Mouse (Mus musculus): ENCODE measurements around the gene Rpl29.

The Rpl29 gene

DNA sequence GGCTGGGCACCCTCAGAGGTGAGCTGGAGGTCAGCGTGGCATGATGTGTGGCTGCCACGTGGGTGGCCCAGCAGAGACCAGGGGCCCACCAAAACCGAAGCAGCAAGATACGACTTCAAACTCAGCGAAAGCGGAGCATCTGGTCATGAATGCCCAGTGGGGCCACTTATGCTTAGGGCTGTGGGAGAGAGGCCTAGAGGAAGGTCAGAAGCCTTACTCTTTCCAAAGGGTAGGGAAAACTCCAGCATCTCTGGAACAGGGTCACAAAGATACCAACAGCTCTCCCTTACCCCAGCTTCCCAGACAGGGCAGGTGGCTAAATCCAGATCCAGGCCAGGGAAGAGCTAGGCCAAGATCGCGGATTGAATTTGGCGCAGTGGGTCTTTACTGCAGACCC lies 27.9 kb downstream of the Rpl29 start:
- DNase-seq = no peak

DNA sequence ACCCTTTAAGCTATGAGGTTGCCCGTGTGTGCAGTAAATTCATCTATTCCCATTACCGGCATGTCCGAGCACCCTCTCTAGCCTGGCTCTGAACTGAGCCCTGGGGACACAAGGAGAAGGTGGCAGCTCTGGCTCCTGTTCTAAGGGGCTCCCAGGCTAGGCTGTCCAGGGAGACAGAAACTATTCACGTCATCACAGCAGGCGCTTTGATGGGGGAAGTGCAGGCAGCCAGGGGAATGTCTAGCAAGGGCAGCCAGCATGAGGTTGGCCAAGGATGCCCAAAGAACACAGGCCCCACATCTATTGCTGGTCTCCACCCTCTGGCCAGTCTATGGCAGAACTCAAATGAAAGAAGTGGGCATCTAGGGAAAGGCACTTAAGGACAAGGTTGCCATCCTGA lies 28.7 kb downstream of the Rpl29 start:
- no peak for DNase-seq

DNA sequence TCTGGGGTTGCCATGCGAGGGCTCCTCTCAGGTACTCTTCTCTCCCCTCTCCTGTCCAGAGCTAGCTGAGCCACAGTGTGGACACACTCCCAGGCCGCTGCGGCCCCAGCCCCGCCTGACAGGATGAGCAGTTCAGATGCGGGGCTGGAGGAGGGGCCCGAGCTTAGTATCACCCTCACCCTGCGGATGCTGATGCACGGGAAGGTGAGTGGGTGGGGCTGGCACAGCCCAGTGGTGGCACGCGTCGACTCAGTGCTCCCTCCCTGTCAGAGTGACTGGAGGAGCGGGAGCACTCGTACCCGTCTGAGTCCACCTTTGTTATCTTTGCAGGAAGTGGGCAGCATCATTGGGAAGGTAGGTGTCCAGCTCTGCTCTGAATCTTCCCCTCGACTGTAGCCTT lies 30.7 kb downstream of the Rpl29 start:
- no peak for DNase-seq

DNA sequence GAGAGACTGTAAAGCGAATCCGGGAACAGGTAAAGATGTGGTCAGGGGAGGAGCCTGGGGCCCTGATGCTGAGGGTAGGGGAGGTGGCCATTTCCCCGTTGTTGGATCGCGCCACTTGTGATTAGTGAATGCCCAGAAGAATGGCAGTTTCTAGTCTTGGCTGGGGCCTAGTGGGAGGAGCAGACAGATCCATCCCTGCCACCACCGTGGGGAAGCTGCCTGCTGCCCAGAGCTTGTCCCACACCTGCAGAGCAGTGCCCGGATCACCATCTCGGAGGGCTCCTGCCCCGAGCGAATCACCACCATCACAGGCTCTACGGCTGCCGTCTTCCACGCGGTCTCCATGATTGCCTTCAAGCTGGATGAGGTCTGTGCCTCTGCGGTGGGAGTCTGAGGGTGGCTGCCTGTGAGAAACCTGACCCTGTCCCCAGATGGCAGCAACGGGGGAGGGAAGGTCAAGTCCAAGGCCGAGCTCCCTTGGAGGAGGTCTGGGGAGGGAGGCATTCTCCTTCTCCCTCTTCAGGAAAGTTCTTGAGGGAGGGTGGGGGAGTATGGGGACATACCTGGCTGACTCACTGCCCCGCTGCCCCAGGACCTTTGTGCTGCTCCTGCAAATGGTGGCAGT lies 31.3 kb downstream of the Rpl29 start:
- DNase-seq = no peak

DNA sequence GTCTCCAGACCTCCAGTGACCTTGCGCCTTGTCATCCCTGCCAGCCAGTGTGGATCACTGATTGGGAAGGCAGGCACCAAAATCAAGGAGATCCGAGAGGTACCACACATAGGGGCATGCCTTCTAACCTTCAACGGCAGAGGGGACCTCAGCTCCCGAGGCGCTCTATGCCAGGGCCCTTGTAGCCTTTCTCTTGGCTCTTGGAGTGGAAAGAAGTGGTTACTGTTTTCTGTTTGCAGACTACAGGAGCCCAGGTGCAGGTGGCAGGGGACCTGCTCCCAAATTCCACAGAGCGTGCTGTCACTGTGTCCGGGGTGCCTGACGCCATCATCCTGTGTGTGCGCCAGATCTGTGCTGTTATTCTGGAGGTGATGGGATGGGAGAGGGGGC lies 31.8 kb downstream of the Rpl29 start:
- no peak for DNase-seq

DNA sequence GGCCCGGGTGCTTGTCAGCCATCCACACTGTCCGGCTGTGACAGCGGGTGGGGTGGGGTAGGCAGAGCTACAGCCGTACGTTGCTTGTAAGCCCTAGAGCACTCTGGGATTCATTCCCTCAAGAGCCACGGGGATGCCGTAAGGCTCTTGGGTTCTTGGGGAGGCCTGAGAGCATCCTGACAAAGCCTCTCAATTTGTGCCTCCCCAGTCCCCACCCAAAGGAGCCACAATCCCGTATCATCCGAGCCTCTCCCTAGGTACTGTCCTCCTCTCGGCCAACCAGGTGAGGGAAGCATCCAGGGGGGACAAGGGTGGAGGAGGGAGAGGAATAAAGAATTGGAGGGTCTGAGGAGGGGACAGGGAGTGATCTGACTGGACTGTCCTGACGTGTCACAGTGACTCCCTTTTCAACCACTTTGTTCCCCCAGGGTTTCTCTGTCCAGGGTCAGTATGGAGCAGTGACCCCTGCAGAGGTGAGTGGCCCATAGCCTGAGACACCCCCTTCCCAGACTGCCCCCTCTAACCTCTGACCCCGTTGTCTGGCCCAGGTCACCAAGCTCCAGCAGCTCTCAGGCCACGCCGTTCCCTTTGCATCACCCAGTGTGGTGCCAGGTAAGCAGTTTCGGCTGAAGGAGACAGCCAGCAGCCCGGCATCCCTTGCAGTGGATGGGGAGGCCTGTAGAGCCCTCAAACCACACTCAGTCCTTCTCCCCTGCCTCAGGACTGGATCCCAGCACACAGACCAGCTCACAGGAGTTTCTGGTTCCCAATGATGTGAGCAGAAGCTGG lies 32.6 kb downstream of the Rpl29 start:
- DNase-seq = no peak

DNA sequence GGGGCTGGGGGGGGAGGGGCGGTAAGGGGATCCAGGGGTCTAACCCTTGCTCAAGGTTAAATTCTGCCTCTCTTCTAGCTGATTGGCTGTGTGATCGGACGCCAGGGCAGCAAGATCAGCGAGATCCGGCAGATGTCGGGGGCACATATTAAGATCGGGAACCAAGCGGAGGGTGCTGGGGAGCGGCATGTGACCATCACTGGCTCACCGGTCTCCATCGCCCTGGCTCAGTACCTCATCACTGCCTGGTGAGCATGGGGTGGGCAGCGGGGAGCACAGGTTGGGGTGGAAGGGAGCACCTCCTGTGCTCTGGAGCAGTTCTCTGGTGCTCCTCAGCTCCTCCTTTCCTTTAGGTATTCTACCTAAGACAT lies 33.2 kb downstream of the Rpl29 start:
- DNase-seq = no peak

DNA sequence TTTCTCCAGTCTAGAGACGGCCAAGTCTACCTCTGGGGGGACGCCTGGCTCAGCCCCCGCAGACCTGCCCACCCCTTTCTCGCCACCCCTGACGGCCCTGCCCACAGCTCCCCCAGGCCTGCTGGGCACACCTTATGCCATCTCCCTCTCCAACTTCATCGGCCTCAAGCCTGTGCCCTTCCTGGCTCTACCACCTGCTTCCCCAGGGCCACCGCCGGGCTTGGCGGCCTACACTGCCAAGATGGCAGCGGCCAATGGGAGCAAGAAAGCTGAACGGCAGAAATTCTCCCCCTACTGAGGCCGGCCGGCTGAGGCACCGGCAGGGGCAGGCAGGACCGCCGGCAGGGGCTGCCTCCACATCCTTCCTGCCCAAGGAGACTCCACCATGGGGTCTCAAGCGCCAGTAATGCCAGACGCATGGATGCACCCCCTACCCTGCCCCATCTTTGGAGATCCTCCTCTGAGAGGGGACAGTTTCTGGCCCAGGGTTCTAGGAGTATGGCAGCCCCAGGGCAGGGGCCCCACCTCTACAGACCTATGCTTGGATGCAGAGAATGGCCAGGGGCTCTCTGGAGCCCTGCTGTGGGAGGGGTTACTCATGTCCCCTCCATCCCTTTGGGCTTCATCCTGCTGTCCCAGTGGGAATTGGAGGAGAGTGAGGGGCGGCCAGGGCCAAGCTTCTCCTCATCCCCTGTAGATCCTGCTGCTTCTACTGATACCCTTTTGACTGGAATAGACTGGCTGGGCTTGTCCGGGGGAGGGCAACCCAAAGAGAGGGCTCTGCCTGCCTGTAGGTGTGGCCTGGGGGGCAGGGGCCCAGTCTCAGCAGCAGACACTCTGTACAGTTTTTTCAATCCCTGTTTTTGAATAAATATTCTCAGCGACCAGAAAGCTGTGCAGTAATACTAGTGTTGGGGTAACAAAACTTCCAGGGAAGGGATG lies 34.1 kb downstream of the Rpl29 start:
- no peak for DNase-seq

DNA sequence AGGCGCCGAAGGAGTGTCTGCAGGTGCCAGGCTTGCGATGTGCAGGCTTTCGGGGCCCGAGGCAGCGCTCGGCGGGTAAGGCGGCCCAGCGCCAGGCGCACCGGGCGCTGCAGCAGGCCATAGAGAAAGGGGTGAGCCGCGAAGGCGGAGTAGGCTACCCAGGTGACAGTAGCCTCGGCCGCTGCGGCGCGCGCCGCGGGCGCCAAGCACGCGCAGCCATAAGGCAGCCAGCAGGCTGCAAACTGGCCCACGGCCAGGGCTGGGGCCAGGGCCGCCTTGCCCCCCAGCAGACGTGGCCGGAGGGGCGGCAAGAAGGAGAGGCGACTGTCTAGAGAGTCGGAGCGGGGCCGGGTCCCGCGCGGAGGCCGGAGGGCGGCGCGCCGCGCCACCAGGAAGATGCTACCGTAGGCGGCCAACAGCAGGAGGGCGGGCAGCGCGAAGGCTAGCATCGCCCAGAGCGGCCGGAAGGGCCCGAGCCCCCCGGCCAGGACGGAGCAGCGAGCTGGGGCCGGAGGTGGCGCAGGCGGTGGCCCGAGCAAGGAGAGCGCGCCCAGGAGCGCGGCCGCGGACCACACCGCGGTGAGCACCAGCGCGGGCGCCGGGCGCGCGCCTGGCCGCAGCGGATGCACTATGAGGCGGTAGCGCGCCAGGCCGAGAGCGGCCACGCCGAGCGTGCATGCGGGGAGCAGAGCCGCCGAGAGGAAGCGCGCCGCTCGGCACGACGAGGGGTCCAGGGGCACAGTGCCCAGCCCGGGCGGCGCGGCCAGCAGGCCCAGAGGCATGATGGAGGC lies 35.7 kb downstream of the Rpl29 start:
- DNase-seq = peak; percentile 67

DNA sequence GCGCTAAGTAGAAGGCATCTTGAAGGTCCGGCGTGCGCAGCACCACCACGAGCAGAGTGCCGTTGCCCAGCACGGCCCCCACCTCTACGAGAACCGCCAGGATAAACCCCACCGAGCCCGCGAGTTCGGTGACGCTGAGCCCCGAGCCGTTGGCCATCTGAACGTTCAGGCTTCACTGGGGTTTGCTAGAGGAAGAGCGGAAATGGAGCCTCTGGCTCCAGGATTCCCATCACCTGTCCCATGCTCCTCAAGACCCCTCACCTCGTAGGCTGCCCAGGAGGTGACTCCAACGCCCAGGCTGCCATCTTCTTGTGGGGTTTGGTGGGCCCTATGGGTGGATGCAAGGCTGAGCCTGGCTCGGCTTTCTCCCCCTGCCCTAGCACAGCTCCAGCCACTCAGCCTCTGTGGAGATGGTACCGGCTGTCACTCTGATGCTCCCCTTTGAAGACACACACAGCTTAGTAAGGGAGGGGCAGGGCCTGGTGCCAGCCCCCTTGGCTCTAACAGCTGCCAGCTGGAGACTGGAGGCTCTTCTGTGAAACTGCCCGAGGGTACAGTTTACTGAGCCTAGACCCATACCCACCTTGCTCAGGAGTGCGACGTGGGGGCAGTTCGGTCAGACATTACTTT lies 36.4 kb downstream of the Rpl29 start, which contains the start of gene Gpr62:
Gene Gpr62 (minus strand): TSS at position 368 of the 630 bp plus-strand sequence.
- no peak for DNase-seq

DNA sequence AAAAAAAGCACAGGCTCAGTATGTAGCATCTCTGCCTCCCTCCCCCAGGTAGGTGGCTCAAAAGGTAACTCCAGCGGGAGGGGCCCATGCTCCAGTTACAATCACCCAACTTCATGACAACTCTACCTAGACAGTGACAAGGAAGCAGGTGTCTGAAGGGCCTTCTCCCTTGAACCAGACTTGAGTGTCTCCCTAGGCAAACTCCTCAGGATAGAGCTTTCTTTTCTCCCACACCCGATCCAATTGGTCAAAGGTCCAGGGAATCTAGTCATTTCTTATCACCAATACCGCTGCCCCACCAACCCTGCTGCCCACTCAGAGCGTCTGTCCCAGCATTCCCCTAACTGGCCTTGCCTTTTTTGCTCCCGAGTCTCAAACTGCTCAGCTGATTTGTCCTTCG lies 37.5 kb downstream of the Rpl29 start:
- DNase-seq = no peak

DNA sequence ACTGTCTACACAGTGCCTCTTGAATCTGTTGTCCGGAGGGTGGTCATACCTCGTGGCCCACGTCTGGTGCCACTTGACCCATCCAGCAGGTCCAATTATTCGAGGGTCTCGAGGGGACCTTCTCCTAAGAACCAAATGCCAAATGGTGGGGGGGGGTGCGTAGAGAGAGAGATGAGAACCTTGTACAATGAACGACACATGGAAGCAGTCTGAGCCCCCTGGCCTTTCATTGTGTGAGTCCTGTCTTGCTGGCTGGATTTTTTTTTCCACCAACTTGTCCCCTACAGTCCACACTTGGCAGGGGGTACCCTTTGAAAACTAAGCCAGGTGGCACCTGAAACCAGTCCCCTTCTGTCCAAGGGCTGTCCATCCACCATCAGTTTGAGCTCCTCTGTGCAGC lies 38.5 kb downstream of the Rpl29 start:
- DNase-seq = no peak

DNA sequence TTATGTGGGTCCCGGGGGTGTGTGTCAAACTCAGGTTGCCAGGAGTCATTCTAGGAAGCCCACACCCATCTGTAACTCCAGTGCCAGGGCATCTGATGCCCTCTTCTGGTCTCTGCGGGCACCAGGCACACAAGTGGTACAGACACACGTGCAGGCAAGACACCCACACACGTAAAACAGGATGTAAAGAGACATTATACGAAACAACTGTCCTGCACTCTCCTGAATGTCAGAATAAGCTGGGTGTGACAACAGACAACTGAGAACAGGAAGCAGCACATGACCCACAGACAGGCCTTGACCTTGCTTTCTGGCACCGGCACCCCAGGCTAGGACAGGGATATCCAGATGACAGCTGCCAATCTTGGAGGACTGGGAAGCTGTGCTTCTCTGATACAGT lies 40.1 kb downstream of the Rpl29 start:
- DNase-seq = no peak

DNA sequence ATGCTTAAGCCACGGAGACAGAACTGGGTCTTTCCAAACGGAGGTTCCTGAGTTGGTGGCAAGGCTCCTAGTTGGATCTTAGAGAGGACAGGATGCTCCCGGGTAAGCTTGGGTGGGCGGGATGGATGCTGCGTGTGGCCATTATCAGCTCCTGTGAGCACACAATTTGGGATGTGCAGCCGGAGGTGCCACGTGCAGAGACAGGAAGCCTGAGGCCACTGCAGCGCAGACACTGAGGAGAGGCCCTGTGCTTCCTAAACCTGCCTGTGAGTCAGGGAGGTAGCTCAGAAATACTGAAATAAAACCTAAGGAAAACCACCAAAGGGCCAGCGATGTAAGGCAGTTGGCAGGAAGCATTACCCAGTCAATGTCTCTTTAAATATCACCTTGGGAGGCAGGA lies 40.5 kb downstream of the Rpl29 start:
- no peak for DNase-seq

DNA sequence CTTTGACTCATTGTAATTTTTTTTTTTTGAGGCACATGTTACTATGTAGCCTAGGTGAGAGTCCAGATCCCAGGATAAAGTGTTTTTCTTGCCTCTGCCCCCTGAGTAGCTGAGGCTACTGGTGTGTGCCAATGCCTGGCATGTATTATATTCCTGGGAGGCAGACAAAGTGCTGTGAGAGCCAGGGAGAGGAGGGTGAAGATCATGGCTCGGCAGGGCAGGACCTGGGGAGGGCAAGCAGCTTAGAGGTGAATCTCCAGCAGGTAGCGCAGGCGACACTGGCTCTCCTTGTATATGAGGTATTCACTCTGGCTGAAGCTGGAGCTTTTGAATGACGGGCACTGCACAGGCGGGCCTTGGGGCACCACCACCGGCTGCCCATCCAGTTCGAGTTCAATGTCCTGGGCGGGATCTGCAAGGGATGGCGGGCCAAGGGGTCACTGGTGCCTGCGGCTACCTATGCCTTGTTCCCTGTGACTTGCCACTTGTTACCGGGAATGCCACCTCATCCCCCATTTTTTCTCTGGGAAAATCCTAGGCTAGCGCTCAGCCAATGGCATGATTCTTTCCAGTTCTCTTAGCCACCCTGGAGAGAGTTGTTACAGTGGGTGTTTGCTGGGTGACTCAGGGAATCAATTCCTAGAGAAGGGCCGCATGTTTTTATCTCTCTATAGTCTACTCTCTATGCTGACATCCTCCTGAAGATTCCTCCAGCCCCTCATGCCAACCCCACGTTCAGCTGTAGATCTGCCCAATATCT lies 41.9 kb downstream of the Rpl29 start:
- no peak for DNase-seq

DNA sequence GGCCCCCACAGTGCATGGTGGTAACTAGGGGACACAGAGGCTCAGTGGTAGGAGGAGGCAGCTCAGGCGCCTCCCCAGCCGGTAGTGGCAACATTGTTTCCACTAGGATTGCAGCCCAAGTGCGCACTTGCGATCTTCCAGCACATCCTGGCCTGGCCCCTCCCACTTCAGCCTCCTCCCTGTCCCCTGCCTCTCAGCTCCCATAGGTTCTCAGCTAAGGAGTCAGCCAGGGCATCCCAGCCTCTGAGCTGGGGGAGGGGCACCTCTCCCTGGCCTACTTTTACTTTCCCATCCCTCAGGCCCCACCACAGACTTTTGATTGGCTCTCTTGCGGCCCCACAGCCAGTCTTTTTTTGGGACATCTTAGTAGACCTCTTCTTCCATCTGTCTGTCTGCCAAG lies 42.6 kb downstream of the Rpl29 start:
- DNase-seq = peak; percentile 92

DNA sequence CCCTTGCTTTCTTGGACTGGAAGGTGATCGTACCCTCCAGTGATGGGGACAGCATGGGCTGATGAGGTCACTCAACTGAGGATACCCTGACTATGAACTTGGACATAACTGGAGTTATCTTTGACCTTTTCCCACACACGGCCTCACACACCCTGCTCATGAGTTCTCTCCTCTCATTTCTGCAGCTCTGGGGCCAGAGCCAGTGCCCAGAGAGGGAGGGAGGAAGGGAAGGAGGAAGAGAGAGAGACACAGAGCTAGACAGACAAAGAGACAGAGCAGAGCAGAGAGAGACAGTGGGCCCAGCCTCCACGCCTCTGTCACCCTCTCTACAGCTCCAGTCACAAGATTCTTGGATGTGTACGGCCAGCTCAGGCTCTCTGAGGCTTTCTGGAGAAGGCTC lies 43.1 kb downstream of the Rpl29 start:
- DNase-seq = peak; percentile 47

DNA sequence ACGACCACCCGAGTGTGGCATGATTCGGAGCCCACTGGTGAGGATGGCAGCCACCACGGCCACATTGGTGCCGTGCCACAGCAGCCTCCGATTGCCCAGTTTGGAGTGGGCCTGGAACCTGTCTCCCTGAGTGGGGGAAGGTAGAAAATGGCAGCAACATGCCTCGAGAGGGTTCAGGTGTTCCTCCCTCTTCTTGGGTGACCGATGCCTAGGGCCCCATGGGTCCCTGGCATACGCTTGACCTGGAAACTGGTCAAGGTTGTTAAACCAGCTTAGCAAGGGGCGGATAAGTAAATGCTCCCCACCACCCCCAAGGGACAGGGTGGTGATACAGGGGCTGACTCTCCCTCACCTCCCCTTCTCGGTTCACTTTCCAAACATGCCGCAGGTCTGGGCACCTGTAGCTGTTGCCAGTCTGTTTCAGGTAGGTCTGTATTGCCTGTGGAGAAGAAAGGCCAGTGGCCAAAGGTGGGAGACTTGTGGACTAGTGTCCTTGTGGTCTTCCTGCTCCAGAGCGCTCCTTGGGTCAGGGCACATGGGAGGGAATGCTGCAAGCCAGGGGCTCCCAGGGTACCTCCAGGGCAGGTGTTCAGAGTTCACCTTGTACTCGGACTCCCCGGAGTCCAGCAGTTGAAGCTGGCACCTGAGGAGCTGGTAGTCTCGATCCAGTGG lies 44.0 kb downstream of the Rpl29 start:
- no peak for DNase-seq

DNA sequence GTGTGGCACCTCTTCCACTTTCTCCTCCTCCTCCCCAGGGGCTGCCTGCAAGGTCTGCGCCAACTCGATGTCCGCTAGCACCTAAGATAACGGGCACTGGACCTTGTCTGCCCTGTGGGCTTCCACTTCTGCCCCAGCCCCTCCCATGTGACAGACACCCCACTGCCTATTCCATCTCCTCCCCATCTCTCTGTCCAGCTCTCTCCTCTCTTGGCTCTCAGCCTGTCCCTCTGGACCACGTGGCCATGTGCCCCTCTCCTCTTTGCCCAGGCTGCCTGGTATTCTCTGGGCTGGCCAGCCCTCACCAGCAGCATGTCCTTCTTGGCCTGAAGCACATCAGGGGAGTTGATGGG lies 44.5 kb downstream of the Rpl29 start:
- no peak for DNase-seq

DNA sequence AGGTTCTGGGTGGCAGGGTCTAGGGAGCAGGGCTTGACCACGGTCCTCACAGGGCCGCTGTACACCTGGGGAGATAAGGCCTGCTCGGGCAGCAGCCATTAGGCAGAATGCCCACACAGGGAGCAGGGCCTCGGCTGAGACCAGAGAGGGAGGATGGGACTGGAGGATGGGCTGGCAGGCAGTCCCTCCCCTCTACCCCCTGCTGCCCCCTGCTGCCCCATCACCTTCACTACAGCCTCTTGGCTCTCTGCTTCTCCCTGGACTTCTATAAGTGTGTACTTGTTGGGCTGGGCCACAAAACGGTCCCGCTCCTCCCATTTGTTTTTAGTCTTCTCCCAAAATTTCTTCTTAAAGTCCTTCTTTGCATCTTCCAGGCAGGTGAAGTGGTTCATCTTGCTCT lies 45.2 kb downstream of the Rpl29 start:
- DNase-seq = peak; percentile 90

DNA sequence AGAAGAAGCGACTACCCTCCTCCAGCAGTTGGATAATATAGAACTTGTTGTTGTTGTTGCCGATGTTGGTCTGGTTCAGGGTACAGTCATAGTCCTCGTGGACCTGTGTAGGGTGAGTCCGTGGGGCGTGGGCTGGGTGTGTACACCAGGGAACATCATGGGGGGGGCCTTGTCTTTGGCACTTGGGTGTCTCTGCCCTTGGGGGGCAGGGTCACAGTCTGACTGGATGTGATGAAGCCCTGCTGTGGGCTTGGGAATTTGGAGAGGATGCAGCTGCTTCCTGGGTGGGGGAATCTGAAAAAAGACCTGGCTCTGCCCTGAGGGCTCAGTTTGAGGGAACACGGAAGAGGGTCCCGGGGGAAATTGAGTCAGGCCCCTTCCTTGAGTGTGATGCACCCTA lies 45.8 kb downstream of the Rpl29 start:
- DNase-seq = peak; percentile 83
